Mouse (Mus musculus) left cerebral cortex, adult 2 months (tissue): ENCODE data around the gene Katnal1. TPM values are rescaled to one million over a fixed set of nuclear protein-coding genes. Genes with fewer than 3 reads are reported as not detected.

Source experiments
- DNase-seq, 2 experiments: peaks; one replicate each; pipeline ENCODE4 v3.0.0; 2021 to 2022; ENCODE audit warnings: low spot score in 2 of 2, mixed read lengths in 1 of 2; ENCODE audit errors: extremely low spot score in 1 of 2
- H3K27ac ChIP-seq: fragments of 200-600 bp; 2 replicates; pipeline ENCODE4 v1.8.1; 2022
- H3K4me3 ChIP-seq: fragments of 200-600 bp; 2 replicates; pipeline ENCODE4 v1.8.1; 2022
- CTCF ChIP-seq: fragments of 200-600 bp; IDR thresholded peaks from 2 replicates; pipeline ENCODE4 v1.8.1; 2022; ENCODE audit warnings: antibody characterized with exemption, mild to moderate bottlenecking, moderate library complexity
- intact Hi-C: fragments of 180-260 bp; cut with DNase I; formaldehyde crosslinking; loops from one replicate; pipeline ENCODE4 v1.15.1; 2025
- total RNA-seq, 2 experiments: library from RNA; stranded (reverse); gene quantifications; 2 replicates each; pipeline ENCODE4 v1.2.3; 2021

Gene Katnal1
- total RNA-seq, 2 experiments from 2014 or later, result 76.6 to 78.1 TPM

- Histone ChIP-seq H3K27ac (no peak overlapping the region), H3K4me3 (no peak overlapping the region)
- no peak for DNase-seq
- intact Hi-C loops, result no loop called here
- peak; percentile 51 for TF ChIP-seq CTCF
These were observed 23.3 kb upstream of the Katnal1 start for GRCm38 (mm10) chr5:148952419-148952818.

- intact Hi-C loops, result no loop called here
- no peak for TF ChIP-seq CTCF
- no peak for DNase-seq
- Histone ChIP-seq H3K4me3 (no peak overlapping the region), H3K27ac (no peak overlapping the region)
These were observed 22.2 kb upstream of the Katnal1 start for GRCm38 (mm10) chr5:148951360-148951759.

DNA sequence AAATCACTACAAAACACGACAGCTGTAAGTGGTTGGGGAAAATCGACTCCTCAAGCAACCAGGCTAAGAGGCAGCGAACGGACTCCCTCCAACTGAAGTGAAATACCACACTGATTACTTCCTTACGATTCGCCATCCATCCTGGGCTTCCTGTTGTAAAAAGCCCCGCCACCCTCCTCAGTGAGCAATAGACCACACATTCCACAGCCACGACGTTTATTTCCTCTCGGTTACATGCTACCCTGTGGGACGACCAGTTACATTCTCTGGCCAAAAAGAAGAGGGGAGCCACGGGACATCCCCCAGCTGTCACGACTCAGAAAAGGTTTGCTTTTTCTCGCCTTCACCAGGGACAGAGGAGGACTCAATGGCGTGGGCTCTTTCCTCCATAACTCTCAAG is 20.9 kb upstream of the Katnal1 start:
- intact Hi-C loops, result no loop called here
- no peak for TF ChIP-seq CTCF
- no peak for DNase-seq
- no peak overlapping the region for H3K27ac ChIP-seq
- H3K4me3 ChIP-seq, result no peak overlapping the region

DNA sequence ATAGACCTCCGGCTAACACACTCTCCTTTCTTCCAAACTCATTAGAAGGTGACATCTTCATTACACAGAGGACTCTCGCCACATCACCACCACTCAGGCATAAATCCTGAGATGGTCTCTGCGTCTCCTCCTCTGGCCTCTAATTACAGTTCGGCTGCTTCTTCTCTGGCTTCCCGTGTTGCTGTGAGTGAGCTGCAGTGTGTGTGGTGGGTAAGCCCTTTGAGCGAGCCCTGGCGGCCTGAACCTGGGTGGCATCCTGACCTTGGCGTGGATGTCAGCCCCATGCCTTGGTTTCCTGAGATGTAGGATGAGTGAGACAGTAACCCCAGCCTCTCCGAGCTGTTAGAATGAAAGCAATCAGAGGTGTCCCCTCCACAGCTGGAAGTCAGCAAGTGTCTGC is 19.5 kb upstream of the Katnal1 start:
- no peak for TF ChIP-seq CTCF
- H3K27ac ChIP-seq, result no peak overlapping the region
- intact Hi-C loops, result no loop called here
- no peak for DNase-seq
- no peak overlapping the region for H3K4me3 ChIP-seq

DNA sequence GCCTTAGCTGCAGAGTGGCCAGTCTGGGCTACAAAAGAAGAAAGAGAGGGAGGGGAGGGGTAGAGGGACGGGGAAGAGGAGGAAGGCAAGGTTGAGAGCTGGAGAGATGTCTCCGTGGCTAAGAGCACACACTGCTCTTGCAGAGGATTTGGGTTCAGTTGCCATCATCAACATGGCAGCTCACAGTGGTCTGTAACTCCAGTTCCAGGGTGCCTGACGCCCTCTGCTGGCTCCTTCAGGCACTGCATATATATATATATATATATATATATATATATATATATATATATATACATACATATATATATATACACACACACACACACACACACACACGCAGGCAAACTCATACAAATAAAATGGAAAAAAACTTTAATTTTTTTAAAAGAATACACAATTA is 18.3 kb upstream of the Katnal1 start:
- H3K4me3 ChIP-seq, result no peak overlapping the region
- intact Hi-C loops, result no loop called here
- TF ChIP-seq CTCF, result no peak; the same call in 1 of the 2 replicates

GRCm38 (mm10) chr5:148946787-148947186 is 17.7 kb upstream of the Katnal1 start:
- DNase-seq, result no peak
- intact Hi-C loops, result no loop called here

More for the DNA sequence above, 18.3 kb upstream of the Katnal1 start:
- no peak for DNase-seq
- H3K27ac ChIP-seq, result no peak overlapping the region

DNA sequence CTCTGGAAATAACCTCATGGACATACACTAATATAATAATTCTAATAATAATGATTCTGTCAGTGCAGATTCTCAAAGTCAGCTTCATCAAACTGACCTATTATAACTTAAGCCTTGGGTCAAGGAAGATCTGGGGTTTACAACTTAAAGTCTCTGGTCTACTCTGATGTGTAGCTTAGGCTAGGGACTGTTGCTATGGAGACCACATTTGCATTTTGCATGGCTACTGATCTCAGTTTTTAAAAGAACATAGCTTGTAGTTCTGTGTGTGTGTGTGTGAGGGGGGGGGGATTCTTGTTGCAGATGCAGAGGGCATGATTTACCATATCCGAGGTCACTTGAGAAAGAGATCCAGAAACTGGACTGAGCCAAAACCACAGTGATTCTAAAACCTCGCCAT is 16.6 kb upstream of the Katnal1 start:
- no peak overlapping the region for H3K27ac ChIP-seq
- TF ChIP-seq CTCF, result no peak

More at GRCm38 (mm10) chr5:148946787-148947186, 17.7 kb upstream of the Katnal1 start:
- Histone ChIP-seq H3K4me3 (no peak overlapping the region), H3K27ac (no peak overlapping the region)
- TF ChIP-seq CTCF, result peak; percentile 51

GRCm38 (mm10) chr5:148944024-148944423 is 14.9 kb upstream of the Katnal1 start:
- H3K4me3 ChIP-seq, result no peak overlapping the region
- no peak for DNase-seq
- intact Hi-C loops, result no loop called here
- no peak for TF ChIP-seq CTCF
- H3K27ac ChIP-seq, result no peak overlapping the region

More for the DNA sequence above, 16.6 kb upstream of the Katnal1 start:
- no peak overlapping the region for H3K4me3 ChIP-seq
- no peak for DNase-seq
- intact Hi-C loops, result no loop called here

DNA sequence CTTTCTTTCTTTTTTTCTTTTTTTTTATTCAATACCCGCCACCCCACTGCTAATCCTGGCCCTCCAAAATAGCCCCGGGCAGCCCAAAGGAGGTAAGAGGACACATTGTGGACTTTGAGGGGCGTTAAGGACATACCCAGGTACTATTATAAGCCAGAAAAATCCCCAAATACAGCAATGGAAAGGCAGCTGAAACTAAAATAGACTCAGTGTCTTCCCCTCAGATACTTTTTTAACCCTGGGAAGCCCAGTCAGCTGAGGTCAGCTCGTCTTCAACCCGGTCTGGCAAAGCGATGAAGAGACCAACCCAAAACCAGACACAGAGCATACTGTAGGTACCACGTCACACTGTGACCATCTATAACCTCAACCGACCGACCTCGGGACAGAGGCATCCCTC is 14.3 kb upstream of the Katnal1 start:
- H3K27ac ChIP-seq, result no peak overlapping the region
- DNase-seq, result no peak
- H3K4me3 ChIP-seq, result no peak overlapping the region
- no peak for TF ChIP-seq CTCF
- intact Hi-C loops, result no loop called here

DNA sequence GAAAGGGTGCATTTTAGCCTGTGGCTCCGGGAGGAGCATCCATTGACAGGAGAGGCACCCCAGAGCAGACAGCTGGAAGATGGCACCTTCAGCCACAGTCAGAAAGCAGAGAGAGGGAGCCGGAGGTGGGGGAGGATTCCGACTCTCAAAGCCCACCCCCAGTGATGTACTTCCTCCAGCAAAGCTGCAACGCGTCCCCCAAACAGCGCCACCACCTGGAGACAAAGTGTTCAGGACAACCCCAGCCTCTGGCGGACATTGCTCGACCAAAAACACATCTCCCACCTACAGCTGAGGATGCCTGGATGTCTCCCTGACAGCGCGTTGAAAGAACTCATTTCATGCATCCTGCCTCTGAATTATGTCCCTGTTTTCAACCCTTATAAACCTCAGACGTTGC is 13.8 kb upstream of the Katnal1 start:
- no peak overlapping the region for H3K4me3 ChIP-seq
- no peak overlapping the region for H3K27ac ChIP-seq
- TF ChIP-seq CTCF, result no peak; the same call in 1 of the 2 replicates
- intact Hi-C loops, result no loop called here
- no peak for DNase-seq

GRCm38 (mm10) chr5:148942305-148942704 is 13.2 kb upstream of the Katnal1 start:
- peak; percentile 46 for TF ChIP-seq CTCF
- H3K4me3 ChIP-seq, result no peak overlapping the region
- DNase-seq, result no peak
- no peak overlapping the region for H3K27ac ChIP-seq
- intact Hi-C loops, result no loop called here

- no peak overlapping the region for H3K4me3 ChIP-seq
- intact Hi-C loops, result no loop called here
- no peak overlapping the region for H3K27ac ChIP-seq
- TF ChIP-seq CTCF, result no peak
- no peak for DNase-seq
These were observed 12.7 kb upstream of the Katnal1 start for GRCm38 (mm10) chr5:148941867-148942266.

DNA sequence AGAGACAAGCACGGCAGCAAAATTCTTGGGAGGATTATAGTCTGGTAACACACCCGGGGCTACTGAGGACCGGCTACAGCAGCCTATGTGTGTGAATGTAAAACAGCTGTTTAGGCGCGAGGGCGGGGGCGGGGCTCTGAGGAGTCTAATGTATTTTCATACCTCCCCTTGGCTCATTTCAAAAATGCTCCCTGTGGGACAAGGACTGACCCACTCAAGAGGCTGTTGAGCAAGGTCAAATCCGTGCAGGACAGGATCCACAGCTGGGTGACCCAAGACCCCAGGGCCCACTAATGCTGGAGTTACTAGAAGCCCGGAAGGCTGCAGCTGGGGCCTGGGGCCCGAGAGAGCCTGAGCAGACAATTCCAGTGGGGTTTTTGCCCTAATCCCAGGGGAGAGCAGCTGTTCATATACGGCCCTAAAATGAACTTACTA is 10.8 kb upstream of the Katnal1 start:
- no peak overlapping the region for H3K4me3 ChIP-seq
- no peak overlapping the region for H3K27ac ChIP-seq
- TF ChIP-seq CTCF, result no peak
- intact Hi-C loops, result no loop called here
- DNase-seq, result no peak
